Mouse (Mus musculus) erythroblast, adult 5-6 weeks (primary cell): ENCODE measurements around the gene Actr3. TPM values are rescaled to one million over a fixed set of nuclear protein-coding genes. Genes with fewer than 3 reads are reported as not detected.

Experiments used
- ATAC-seq: replicated peaks from 2 replicates; pipeline ENCODE4 v1.8.0; 2016; ENCODE audit warnings: moderate number of reproducible peaks, mild to moderate bottlenecking, moderate TSS enrichment, inconsistent platforms; ENCODE audit not compliant: poor library complexity, low FRiP score, severe bottlenecking
- total RNA-seq, 2 experiments: library from RNA; stranded (forward) in 1 of 2; stranded (reverse) in 1 of 2; fragments of 150-400 nt in 1 of 2; fragments of 200-764, 138-1000 nt in 1 of 2; gene quantifications; 2 replicates each; pipeline versions ENCODE4 v1.2.3 to v1.2.4; 2015 to 2017; ENCODE audit warnings: low replicate concordance in 2 of 2

Actr3 gene
- total RNA-seq (2015; ENCODE audit: low replicate concordance) (203 and 242 TPM in 2 replicates), total RNA-seq (2017; ENCODE audit: low replicate concordance) (316 and 347 TPM in 2 replicates)

- ATAC-seq = peak; percentile 91
These were observed at the start of gene Actr3 for GRCm38 (mm10) chr1:125435369-125436135. Actr3 (minus strand) TSS chr1:125435727.

DNA sequence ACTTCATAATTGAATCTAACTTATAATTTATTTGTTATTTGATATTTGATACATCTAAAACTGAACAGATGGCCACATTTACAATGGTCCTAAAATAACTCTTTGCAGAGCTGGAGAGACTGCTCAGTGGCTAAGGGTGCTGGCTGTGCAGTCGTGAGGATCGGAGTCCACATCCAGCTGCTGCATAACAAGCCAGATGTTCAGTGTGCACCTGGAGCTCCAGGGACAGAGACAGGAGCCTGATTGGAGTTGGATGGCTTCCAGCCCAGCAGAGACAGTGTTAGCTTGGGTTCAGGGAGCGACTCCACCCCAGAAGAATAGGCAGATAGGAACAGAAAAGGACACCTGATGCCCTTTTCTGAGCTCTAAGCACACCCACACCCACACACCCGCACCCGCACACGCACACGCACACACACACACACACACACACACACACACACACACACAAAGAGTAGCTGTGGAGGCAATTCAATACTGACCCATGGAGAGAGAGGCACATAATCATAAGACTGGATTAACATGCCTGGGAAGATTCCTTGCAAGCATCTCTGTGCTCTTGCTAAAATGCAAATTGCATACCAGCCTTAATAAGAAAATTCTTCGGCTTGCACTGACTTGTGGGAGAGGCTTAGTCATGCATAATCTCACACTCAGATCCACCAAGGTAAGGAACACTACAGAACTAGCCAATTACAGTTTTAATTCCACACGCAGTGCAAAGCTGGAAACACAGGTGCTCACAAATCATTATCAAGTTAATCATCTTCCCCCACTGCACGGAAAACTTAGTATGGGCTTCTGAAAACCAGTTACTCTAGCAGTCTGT is 47.1 kb upstream of the Actr3 start:
- no peak for ATAC-seq

DNA sequence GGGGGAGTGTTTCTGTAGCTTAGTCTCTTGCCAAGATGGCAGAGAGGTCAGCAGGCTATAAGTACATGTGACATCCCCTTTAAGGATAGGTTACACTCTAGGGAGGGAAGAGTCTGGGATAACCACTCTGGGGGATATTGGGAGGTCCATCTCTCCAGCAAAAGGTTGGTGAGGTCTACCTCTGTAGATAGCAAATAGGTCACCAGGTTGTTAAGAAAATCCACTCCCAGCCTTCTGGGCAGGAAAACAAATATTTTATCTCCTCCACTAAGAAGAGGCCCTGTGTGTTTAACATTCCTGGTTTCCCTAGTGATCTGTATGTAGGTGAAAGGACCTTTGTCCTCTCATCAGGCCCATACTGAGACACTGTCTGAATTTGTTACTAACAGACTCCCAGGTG is 46.3 kb upstream of the Actr3 start:
- no peak for ATAC-seq

DNA sequence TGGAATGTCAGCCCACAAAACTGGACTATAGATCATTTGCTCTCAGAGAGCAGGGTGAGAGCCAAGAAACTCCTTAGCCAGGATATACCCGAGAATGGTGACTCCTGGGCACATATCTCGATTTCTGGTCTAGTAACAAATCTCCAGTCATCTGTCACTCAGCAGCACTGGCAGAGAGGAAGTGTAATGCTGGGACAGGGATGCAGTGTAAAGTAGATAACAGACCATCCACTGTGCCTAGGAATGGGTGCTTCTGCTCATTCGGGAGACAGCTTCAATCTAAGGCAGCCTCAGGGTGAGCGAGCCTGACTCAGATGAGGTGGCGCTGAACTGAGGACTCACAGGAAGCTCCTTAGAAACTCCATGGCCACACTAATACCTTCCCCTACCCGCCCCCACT is 43.1 kb upstream of the Actr3 start:
- ATAC-seq = no peak

DNA sequence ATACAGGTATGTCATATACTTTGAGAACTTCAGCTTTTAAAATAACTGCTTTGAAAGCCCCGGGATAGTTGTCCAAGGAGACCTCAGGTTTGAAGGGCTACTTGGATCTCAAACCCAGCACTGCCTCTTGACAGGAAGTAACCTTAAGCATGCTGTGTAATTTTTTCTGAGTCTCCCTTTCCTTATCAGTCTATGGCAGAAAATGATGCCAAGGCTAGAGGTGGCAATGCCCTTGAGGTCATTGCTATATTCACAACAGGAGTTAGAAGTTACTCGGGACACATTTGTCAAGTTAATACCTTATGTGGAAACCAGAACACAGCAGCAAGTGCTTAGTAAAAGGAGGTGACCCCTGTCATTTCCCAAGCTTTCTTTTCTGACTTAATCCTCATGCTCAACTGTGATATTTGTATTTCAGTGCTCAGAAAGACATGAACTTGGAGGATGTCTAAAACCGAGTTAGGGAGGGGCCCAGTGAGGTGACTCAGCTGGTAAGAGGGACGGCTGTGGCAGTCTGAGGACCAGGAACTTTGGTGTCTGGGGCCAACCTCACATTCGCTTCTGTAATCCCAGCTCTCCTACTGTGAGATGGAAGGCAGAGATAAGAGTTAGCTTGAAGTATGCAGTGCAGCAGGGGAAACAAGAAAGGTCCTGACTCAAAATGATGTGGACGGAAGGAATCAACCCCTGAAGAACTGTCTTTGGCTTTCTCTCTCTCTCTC is 40.6 kb upstream of the Actr3 start:
- ATAC-seq = no peak

GRCm38 (mm10) chr1:125473866-125474265 is 38.3 kb upstream of the Actr3 start:
- ATAC-seq = no peak

GRCm38 (mm10) chr1:125473126-125473666 is 37.7 kb upstream of the Actr3 start:
- ATAC-seq = no peak

GRCm38 (mm10) chr1:125470805-125471648 is 35.5 kb upstream of the Actr3 start:
- ATAC-seq = no peak

DNA sequence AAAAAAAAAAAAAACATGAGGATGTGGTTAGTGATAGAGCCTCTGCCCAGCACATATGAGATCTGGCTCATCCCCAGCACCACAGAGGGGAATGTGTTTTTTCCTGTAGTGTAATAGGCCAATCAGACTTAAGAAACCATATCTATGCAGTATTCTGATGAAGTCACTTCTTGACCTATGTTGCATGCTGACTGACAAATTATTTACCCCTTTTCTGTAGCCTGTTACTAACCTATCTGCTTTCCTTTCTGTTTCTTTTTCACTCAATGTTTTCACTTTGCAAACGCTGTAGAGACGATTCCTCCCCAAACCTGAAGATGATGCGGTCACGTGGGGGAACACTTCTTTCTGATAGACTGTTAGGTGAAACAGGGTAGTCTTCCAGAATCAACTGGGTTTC is 32.4 kb upstream of the Actr3 start:
- no peak for ATAC-seq

GRCm38 (mm10) chr1:125466621-125467257 is 31.2 kb upstream of the Actr3 start:
- ATAC-seq = no peak

GRCm38 (mm10) chr1:125464011-125464410 is 28.5 kb upstream of the Actr3 start:
- no peak for ATAC-seq

DNA sequence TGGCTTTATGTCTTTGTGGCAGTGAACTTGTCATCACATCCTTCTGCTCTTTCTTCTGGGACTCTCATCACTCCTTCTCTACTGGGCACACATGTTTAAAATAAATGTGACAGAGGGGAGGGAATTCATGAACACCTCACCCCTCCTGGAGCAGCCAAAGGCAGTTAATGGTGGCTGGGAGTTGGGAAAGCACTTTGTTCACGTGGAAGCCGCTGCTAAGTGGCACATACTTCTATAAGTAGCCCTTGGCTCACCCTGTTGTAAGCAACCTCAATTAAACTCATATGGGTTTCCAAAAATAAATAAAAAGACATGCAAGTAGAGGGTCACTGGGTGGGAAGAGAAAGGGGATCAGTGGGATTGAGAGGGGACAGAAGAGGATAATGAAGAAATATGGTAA is 27.8 kb upstream of the Actr3 start:
- ATAC-seq = no peak

- no peak for ATAC-seq
These were observed 27.4 kb upstream of the Actr3 start for GRCm38 (mm10) chr1:125462917-125463316.

- no peak for ATAC-seq
These were observed 23.0 kb upstream of the Actr3 start for GRCm38 (mm10) chr1:125458531-125458930.

- ATAC-seq = no peak
These were observed 19.6 kb upstream of the Actr3 start for GRCm38 (mm10) chr1:125455128-125455527.

GRCm38 (mm10) chr1:125450282-125451000 is 14.9 kb upstream of the Actr3 start:
- ATAC-seq = no peak

- no peak for ATAC-seq
These were observed 12.4 kb upstream of the Actr3 start for GRCm38 (mm10) chr1:125447926-125448325.

- no peak for ATAC-seq
These were observed 6.2 kb upstream of the Actr3 start for GRCm38 (mm10) chr1:125441679-125442078.
